Mouse (Mus musculus) kidney, postnatal 10 days (tissue): ENCODE data around the gene Gja5.

Source experiments
- DNase-seq: peaks from one replicate; pipeline ENCODE4 v3.0.0; 2021; ENCODE audit warnings: mixed read lengths

Gene Gja5

DNA sequence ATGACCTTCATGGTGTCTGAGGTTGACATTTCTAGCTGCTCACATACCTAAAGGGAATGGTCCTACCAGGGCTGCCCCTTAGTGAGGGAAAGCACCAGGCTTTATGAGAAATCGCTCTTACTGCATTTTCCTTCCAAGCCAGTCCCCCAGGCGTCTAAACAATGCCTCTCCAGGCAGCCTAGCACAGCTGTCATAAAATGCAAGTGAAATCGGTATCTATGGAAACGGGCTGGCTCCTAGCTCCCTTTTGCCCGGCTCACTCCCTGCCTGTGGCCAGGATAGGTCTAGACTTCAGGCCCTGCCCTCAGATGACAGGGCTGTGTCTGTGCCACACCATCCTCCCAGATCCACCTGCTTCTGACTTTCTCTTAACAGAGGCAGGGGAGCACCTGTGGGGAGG is 33.1 kb downstream of the Gja5 start:
- no peak for DNase-seq

GRCm38 (mm10) chr3:96938738-96939137 is 34.2 kb downstream of the Gja5 start:
- peak; percentile 92 for DNase-seq

- DNase-seq: no peak
Measured at GRCm38 (mm10) chr3:96942706-96943105, 38.2 kb downstream of the Gja5 start.

- DNase-seq: peak; percentile 27
Measured at GRCm38 (mm10) chr3:96953489-96954233, 49.2 kb downstream of the Gja5 start.

GRCm38 (mm10) chr3:96960597-96960996 is 56.1 kb downstream of the Gja5 start:
- no peak for DNase-seq

GRCm38 (mm10) chr3:96963088-96964034 is 58.9 kb downstream of the Gja5 start:
- no peak for DNase-seq

DNA sequence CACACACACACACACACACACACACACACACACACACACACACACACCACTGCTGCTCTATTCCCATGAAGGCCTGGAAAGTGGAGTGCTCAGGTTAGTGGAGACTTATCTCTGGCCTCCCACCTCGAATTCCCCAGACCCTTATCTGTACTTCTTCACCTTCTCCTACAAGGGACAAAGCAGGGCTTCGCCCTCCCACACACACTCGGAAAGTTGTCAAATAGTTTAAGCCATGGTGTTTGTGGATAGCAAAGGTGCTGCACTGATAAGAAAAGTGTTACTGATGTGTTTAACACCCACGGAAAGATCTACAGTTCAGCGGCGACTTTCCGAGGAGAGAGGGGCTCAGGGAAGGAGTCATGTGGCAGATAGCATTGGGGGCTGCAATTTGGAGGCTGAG is 66.5 kb downstream of the Gja5 start:
- no peak for DNase-seq

DNA sequence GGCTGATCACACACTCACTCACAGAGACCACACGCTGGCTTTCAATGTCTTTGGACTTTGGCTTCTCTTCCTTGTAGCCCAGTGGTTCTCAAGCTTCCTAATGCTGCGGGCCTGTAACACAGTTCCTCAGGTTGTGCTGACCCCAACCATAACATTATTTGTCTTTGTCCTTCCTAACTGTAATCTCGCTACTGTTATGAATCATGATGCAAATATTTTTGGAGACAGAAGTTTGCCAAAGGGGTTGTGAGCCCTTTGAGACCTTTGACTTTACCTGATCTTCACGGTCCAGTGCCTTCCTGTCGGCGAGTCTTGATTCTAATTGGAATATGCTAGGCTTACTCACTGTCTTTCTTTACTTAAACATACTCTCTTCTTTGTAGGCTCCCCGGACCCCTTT is 70.0 kb downstream of the Gja5 start:
- DNase-seq: no peak

DNA sequence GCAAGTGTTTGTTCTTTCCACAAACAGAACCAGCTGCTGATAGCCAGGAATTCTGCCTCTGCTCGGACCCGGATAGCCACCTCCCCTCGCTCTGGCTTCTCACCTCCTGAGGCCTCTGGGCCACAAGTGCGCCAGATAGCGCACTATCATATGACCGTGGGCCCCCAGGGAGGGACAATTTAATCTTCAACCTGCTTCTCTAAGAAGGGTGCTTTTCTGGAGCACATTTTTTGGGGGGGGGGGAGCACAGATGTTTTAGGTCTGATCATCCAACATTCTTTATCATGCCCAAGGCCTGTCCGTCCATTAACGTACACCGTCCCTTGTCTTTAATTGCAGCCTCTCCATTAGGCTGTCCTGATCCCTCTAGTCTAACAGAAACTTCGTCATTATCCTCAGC is 71.1 kb downstream of the Gja5 start:
- DNase-seq: no peak

DNA sequence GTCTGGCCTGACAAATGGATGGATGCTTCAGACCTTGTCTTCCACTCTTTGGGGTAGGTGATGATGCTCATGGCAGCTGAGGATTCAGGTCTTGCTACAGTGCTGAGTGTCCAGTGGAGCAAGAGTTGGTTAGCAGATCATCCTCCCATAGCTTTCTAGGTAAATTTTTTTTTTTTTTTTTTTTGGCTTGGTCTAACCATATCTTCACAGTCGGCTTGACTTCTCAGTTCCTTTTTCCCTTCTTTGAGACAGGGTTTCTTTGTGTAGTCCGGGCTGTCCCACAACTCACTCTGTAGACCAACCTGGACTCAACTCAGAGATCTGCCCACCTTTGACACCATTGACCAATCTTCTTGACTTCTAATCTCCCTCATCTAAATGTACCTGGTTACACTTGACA is 73.0 kb downstream of the Gja5 start:
- no peak for DNase-seq

DNA sequence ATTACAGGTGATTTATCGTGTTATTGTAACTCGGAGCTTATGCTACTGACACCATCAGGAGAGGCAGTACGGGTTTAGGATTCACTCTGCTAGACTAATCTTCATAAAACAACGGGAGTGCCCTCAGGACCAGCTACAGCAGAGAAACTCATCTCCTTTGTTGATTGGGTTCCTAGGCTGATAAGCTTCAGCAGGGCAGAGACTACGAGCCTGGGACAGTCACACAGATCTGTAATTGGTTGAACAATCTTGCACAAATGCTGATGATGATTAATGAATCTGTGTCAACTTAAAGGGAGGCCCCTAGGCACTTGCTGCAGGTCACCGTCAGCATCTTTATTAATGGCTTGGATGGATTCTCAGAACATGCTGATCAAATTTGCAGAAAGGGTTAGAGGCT is 74.0 kb downstream of the Gja5 start:
- DNase-seq: no peak

DNA sequence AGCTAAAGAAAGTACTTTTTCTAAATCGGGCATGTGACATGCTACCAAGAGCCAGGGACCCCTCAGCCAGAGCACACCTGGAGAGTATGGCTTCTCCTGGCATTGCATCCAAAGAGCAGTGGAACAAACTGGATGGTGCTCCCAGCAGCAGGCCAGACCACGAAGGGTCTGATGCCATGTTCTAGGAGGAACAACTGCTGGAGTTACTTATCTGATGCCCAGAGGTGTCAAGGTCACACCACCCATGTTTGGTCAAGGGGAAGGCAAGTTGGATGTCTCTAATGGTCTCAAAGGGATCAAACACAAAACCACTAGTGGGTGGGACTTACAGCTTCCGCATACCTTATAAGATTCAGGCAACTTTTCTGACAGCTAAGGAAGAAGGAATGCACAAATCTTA is 74.5 kb downstream of the Gja5 start:
- DNase-seq: no peak

- no peak for DNase-seq
Measured at GRCm38 (mm10) chr3:96981833-96982232, 77.3 kb downstream of the Gja5 start.

- DNase-seq: no peak
Measured at GRCm38 (mm10) chr3:96982666-96983065, 78.2 kb downstream of the Gja5 start.

- no peak for DNase-seq
Measured at GRCm38 (mm10) chr3:96992526-96992925, 88.0 kb downstream of the Gja5 start.

DNA sequence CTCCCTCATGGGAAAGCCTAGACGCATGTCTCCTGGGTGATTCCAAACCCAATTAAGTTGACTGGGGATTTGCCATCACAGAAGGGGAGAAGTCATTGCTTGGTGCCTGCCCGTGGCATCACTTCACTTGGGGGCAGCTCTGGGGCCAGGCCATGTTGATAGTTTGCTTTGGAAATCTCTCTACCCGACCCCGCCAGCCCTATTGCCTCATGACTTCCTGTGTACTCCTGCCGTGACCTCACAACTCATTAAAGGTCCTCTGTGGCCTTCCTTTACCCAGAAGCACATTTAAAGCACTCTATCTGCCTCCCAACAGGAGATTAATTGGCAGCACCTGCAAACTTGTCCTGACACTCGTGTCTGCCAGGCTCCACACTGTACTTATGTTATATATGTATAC is 93.3 kb downstream of the Gja5 start:
- no peak for DNase-seq

- no peak for DNase-seq
Measured at GRCm38 (mm10) chr3:97003111-97003510, 98.6 kb downstream of the Gja5 start.

DNA sequence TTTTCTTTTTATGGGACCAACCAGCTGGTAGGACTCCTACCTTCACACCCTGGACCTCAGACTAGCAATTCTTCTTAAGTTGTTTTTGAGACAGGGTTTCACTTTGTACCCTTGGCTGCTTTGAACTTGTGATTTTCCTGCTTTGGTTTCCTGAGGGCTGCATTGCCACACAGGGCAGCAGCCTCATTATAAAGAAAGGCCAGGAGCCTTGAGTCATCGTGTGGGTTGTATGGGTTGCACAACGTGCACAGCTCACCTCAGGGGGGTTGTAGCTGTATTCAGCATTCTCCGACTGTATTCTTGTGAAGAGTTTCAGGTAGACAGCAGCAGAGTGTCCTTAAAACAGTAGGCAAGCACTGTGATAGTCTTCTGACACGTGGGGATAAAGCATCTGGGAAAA is 100.0 kb downstream of the Gja5 start:
- DNase-seq: no peak

DNA sequence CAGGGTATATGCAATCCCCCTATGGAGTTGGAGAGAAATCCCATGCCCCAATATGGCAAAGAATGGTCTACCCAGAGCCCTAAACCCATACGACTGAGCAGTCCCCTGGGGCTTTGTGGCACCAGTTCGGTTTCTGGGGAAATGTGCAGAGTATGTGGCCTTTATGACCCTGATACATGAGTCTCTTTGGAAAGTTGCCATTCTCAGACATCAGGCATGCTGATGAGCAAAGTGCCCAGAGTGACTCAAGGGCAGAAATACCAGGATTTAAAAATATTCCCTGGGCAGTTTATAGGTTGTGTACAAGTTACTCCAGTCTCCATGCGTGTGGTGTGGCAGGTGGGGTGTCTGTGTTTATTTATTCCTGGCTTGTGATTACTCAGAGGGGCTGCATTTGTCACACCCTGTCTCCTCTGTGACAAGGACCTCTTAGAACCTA is 102.5 kb downstream of the Gja5 start:
- no peak for DNase-seq

DNA sequence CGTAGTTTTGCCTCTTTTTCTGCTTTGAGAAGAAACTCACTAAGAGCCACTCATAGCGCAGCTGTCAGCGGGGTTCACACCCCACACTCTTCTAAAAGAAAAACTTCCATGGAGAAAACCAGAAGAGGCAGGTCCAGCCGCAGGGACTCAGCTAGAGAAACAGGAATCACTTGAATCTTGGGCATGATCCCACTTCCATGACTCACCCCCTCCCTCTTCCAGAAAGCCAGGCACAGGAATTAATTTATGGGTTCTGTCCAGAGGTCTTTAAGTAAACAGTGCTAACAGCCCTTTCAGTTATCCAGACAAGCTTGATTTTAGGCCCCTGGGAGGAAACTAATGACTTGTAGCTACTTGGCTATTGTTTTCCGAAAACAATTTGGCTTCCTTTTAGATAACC is 120.7 kb downstream of the Gja5 start:
- DNase-seq: peak; percentile 18

DNA sequence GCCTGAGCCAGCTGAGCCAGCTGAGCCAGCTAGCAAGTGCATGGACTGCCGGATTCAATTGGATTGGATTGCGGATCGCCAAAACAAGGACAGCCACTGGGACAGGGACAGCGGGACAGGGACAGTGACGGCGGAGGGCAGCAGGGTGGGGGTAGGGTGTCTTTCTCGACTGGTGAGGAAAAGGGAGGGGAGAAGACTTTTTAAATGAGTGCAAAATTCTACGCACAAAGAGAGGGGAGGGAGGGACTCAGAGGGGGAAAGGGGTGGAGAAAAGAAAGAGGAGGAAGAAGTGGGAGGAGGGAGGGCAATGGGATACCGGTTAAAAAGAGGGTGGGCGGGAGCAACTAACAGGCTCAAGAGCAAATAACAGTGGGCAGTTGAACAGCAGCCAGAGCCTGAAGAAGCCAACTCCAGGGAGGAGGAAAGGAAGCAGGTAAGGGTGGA is 127.6 kb downstream of the Gja5 start:
- DNase-seq: no peak

DNA sequence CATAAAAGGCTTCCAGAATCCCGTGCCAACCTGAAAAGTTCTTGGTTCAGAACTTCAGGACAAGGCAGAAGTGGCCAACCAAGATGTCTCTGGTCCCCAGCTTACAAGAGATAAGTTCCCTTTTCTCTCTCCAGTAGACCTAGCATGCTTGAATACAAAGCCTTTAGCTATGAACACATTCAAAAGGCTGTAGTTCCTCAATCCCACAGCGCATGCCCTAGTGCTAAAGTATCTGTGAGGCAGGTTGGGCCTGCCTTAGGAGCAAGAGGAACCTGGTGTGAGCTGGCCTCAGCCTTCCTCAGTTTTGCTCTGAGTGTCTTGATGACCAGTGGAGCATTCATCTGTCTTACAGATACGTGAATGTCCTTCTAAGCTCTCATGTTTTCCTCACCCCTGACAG is 131.1 kb downstream of the Gja5 start:
- no peak for DNase-seq

- no peak for DNase-seq
Measured at GRCm38 (mm10) chr3:97037119-97037518, 132.6 kb downstream of the Gja5 start.

DNA sequence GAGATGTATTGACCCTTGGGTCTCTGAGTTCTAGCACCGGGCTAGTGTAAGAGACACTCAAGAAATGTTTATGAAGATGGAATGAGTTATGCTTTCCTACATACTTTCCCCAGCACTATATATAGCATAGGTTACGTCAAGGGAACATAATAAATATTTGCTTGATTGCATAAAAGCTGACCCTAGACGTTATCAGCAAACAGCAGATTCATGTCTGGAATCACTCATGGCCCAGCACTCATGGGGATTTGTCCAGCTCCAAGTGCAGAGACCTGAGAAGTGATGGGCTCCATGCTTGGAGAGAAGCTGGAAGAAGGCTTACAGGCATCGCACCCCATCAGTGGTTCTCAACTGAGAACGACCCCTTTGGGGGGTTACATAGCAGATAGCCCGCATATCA is 135.2 kb downstream of the Gja5 start:
- no peak for DNase-seq
